Mouse (Mus musculus): ENCODE results near the gene Abcg1. TPM values are rescaled to one million over a fixed set of nuclear protein-coding genes. Genes with fewer than 3 reads are reported as not detected.

The Abcg1 gene
- polyA plus RNA-seq, 1 experiment: 8.4 TPM

- TF ChIP-seq EP300 (IDR thresholded peaks at IDR 0.05; ENCODE audit: insufficient read depth, low read depth, low read length) (no peak), CTCF (IDR thresholded peaks at IDR 0.05; ENCODE audit: low read depth, low read length) (no peak), POLR2A (IDR thresholded peaks at IDR 0.05; ENCODE audit: insufficient read depth, low read length) (no peak)
Measured at GRCm38 (mm10) chr17:31029407-31029806, 28.1 kb upstream of the Abcg1 start.

DNA sequence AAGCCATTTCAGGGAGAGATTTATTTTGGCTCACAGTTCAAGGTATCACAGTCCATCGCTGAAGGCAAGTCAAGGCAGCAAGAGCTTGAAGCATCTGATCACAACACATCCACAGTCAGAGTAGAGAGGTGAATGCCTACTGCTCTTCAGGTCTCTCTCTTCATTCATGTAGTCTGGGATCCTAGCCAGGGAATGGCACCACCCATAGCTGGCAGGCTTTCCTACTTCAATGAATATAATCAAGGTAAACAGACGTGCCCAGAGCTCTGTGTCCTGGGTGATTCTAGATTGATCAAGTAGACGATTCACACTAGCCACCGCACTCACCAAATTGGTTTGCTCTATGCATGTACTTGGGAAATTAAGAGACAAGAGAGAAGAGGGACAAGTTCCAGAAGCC lies 25.1 kb upstream of the Abcg1 start:
- Histone ChIP-seq H3K4me3 (ENCODE audit: low read depth, low read length) (no peak overlapping the region), H3K9ac (ENCODE audit: low read depth, poor library complexity, severe bottlenecking) (no peak overlapping the region), H3K27me3 (ENCODE audit: control insufficient read depth, insufficient read depth, low read length, poor library complexity, severe bottlenecking) (no peaks in the 10 kb centered on the region), H3K4me1 (ENCODE audit: control insufficient read depth, insufficient read depth, low read length) (peaks cover 7% of the 10 kb centered on the region), H3K36me3 (ENCODE audit: control insufficient read depth, insufficient read depth, low read length, poor library complexity, severe bottlenecking) (no peaks in the 10 kb centered on the region), H3K27ac (ENCODE audit: insufficient read depth, low read length) (no peak overlapping the region), H3K9me3 (replicated peaks; ENCODE audit: control insufficient read depth, insufficient read depth, low read length, poor library complexity, severe bottlenecking) (no peaks in the 10 kb centered on the region)
- no peak for TF ChIP-seq CTCF (IDR thresholded peaks at IDR 0.05; ENCODE audit: low read depth, low read length)
- no peak for TF ChIP-seq EP300 (IDR thresholded peaks at IDR 0.05; ENCODE audit: insufficient read depth, low read depth, low read length)
- no peak for TF ChIP-seq POLR2A (IDR thresholded peaks at IDR 0.05; ENCODE audit: insufficient read depth, low read length)

More at GRCm38 (mm10) chr17:31029407-31029806, 28.1 kb upstream of the Abcg1 start:
- H3K4me1 ChIP-seq (ENCODE audit: control insufficient read depth, insufficient read depth, low read length): peaks cover 7% of the 10 kb centered on the region
- H3K27ac ChIP-seq (ENCODE audit: insufficient read depth, low read length): no peak overlapping the region
- H3K4me3 ChIP-seq (ENCODE audit: low read depth, low read length): no peak overlapping the region
- H3K36me3 ChIP-seq (ENCODE audit: control insufficient read depth, insufficient read depth, low read length, poor library complexity, severe bottlenecking): no peaks in the 10 kb centered on the region
- no peaks in the 10 kb centered on the region for H3K9me3 ChIP-seq (replicated peaks; ENCODE audit: control insufficient read depth, insufficient read depth, low read length, poor library complexity, severe bottlenecking)
- H3K27me3 ChIP-seq (ENCODE audit: control insufficient read depth, insufficient read depth, low read length, poor library complexity, severe bottlenecking): no peaks in the 10 kb centered on the region
- no peak overlapping the region for H3K9ac ChIP-seq (ENCODE audit: low read depth, poor library complexity, severe bottlenecking)

DNA sequence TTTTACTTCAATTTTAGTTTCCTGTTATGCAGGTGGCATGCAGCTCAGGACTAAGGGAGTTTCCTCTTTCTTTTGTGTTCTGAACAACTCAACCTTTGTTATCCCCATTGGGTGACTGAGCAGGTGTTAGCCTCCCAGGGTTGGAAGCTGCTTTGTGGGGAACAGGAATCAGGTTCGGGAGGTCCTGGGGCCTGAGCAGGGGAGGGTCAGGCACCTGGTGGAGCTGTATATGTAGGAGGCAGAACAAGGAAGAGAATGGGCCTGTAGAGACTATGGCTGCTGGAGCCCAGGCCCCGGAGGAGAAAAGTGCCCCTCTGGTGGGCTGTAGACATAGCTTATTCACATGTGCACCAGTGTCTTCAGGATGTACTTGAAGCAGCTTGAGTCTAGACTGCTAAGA lies 24.2 kb upstream of the Abcg1 start:
- no peak overlapping the region for H3K9ac ChIP-seq (ENCODE audit: low read depth, poor library complexity, severe bottlenecking)
- TF ChIP-seq EP300 (IDR thresholded peaks at IDR 0.05; ENCODE audit: insufficient read depth, low read depth, low read length): peak; percentile 85
- no peak for TF ChIP-seq CTCF (IDR thresholded peaks at IDR 0.05; ENCODE audit: low read depth, low read length)
- no peaks in the 10 kb centered on the region for H3K9me3 ChIP-seq (replicated peaks; ENCODE audit: control insufficient read depth, insufficient read depth, low read length, poor library complexity, severe bottlenecking)
- no peaks in the 10 kb centered on the region for H3K27me3 ChIP-seq (ENCODE audit: control insufficient read depth, insufficient read depth, low read length, poor library complexity, severe bottlenecking)
- H3K4me1 ChIP-seq (ENCODE audit: control insufficient read depth, insufficient read depth, low read length): peaks cover 6% of the 10 kb centered on the region
- no peak overlapping the region for H3K4me3 ChIP-seq (ENCODE audit: low read depth, low read length)
- peak overlapping the region; percentile 53; the same call in 1 of the 2 replicates for H3K27ac ChIP-seq (ENCODE audit: insufficient read depth, low read length)
- no peaks in the 10 kb centered on the region for H3K36me3 ChIP-seq (ENCODE audit: control insufficient read depth, insufficient read depth, low read length, poor library complexity, severe bottlenecking)

DNA sequence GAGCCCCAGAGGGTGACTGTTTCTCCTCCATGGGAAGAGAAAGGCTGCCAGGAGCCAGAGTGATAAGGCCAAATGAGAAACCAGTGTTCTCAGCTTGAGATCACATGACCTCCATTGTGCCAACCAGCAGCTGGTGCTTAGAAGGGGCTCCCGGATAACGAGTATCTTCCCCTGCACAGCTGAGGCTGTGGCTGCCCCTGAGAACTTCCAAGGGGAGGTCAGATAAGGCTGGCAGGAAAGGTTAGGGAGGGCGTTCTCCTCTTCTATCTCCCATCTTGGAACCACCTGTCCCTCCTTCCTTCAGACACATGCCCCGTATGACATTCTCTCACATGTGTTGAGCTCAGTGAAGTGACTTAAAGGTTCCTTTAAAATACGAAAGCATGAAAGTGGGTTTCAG lies 23.3 kb upstream of the Abcg1 start:
- H3K36me3 ChIP-seq (ENCODE audit: control insufficient read depth, insufficient read depth, low read length, poor library complexity, severe bottlenecking): no peaks in the 10 kb centered on the region
- H3K9me3 ChIP-seq (replicated peaks; ENCODE audit: control insufficient read depth, insufficient read depth, low read length, poor library complexity, severe bottlenecking): no peaks in the 10 kb centered on the region
- H3K27me3 ChIP-seq (ENCODE audit: control insufficient read depth, insufficient read depth, low read length, poor library complexity, severe bottlenecking): no peaks in the 10 kb centered on the region
- H3K27ac ChIP-seq (ENCODE audit: insufficient read depth, low read length): no peak overlapping the region
- H3K4me3 ChIP-seq (ENCODE audit: low read depth, low read length): no peak overlapping the region
- TF ChIP-seq POLR2A (IDR thresholded peaks at IDR 0.05; ENCODE audit: insufficient read depth, low read length): no peak
- no peak for TF ChIP-seq CTCF (IDR thresholded peaks at IDR 0.05; ENCODE audit: low read depth, low read length)
- TF ChIP-seq EP300 (IDR thresholded peaks at IDR 0.05; ENCODE audit: insufficient read depth, low read depth, low read length): no peak
- H3K9ac ChIP-seq (ENCODE audit: low read depth, poor library complexity, severe bottlenecking): no peak overlapping the region
- H3K4me1 ChIP-seq (ENCODE audit: control insufficient read depth, insufficient read depth, low read length): peaks cover 6% of the 10 kb centered on the region

- Histone ChIP-seq H3K27ac (ENCODE audit: insufficient read depth, low read length) (no peak overlapping the region), H3K9ac (ENCODE audit: low read depth, poor library complexity, severe bottlenecking) (no peak overlapping the region), H3K36me3 (ENCODE audit: control insufficient read depth, insufficient read depth, low read length, poor library complexity, severe bottlenecking) (no peaks in the 10 kb centered on the region), H3K4me1 (ENCODE audit: control insufficient read depth, insufficient read depth, low read length) (peaks cover 8% of the 10 kb centered on the region), H3K27me3 (ENCODE audit: control insufficient read depth, insufficient read depth, low read length, poor library complexity, severe bottlenecking) (no peaks in the 10 kb centered on the region), H3K4me3 (ENCODE audit: low read depth, low read length) (no peak overlapping the region), H3K9me3 (replicated peaks; ENCODE audit: control insufficient read depth, insufficient read depth, low read length, poor library complexity, severe bottlenecking) (no peaks in the 10 kb centered on the region)
- TF ChIP-seq POLR2A (IDR thresholded peaks at IDR 0.05; ENCODE audit: insufficient read depth, low read length) (no peak), CTCF (IDR thresholded peaks at IDR 0.05; ENCODE audit: low read depth, low read length) (no peak), EP300 (IDR thresholded peaks at IDR 0.05; ENCODE audit: insufficient read depth, low read depth, low read length) (no peak)
Measured at GRCm38 (mm10) chr17:31034674-31035356, 22.7 kb upstream of the Abcg1 start.

DNA sequence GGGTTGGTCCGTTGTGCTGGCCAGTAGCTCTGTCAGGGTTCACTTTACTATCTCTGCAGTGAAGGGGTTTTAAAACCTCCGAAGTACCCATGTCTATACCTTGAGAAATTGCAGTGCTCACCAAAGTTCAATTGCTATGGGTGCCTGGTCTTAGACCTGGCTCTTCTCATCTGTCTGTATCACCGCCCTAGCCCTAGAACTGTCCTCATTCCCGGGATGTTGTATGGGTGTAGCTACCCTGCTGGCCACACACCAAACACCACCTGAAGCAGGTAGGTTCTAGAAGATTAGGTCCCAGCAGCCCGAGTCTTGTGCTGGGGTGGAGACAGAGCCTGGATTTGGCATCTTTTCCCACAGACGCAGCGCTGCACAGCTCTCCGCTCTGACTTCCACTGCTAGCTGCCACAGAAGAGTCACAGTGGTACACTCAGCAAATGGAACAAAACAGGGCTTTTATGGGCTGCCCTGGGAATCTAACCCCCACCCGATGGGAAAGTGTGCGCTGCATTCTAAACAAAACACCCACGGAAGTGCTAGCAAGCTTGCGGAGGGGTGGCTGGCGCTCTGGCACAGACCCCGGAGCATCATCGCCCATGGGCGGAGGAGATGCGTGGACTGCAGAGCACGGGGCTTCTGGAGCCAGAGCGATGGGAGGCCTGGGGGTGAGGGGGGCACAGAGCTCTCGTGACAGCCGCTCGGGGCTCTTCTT lies 21.2 kb upstream of the Abcg1 start:
- H3K27ac ChIP-seq (ENCODE audit: insufficient read depth, low read length): no peak overlapping the region
- no peaks in the 10 kb centered on the region for H3K27me3 ChIP-seq (ENCODE audit: control insufficient read depth, insufficient read depth, low read length, poor library complexity, severe bottlenecking)
- peak overlapping the region; percentile 7; the same call in 1 of the 2 replicates for H3K4me3 ChIP-seq (ENCODE audit: low read depth, low read length)
- peaks cover 11% of the 10 kb centered on the region for H3K4me1 ChIP-seq (ENCODE audit: control insufficient read depth, insufficient read depth, low read length)
- no peaks in the 10 kb centered on the region for H3K36me3 ChIP-seq (ENCODE audit: control insufficient read depth, insufficient read depth, low read length, poor library complexity, severe bottlenecking)
- no peak overlapping the region for H3K9ac ChIP-seq (ENCODE audit: low read depth, poor library complexity, severe bottlenecking)
- TF ChIP-seq EP300 (IDR thresholded peaks at IDR 0.05; ENCODE audit: insufficient read depth, low read depth, low read length) (no peak), CTCF (IDR thresholded peaks at IDR 0.05; ENCODE audit: low read depth, low read length) (no peak), POLR2A (IDR thresholded peaks at IDR 0.05; ENCODE audit: insufficient read depth, low read length) (no peak)
- no peaks in the 10 kb centered on the region for H3K9me3 ChIP-seq (replicated peaks; ENCODE audit: control insufficient read depth, insufficient read depth, low read length, poor library complexity, severe bottlenecking)
